Mouse (Mus musculus) retina, embryonic 14.5 days (tissue): ENCODE measurements at regions not wholly inside any gene's neighbourhood (a gene's known extent, or its start where the extent isn't known, plus 50 kb on each side); places are given as distances from the start of the nearest gene placed in this dataset.
"Not testable (repeated sequence)": the region's sequence is repeated elsewhere in the genome, so short reads cannot be mapped to it uniquely, and the experiment has no call there.

Experiments used
- DNase-seq: peaks from one replicate; pipeline ENCODE4 v3.0.0-alpha.2; 2015; ENCODE audit warnings: low spot score

GRCm38 (mm10) chr12:27977548-27978256 lies 574.5 kb downstream of the Dcdc2c start:
- peak; percentile 23 for DNase-seq

GRCm38 (mm10) chr12:27962908-27963307 lies 589.3 kb downstream of the Dcdc2c start:
- DNase-seq, result peak; percentile 5

- DNase-seq, result peak; percentile 7
These were observed 592.1 kb downstream of the Dcdc2c start for GRCm38 (mm10) chr12:27960064-27960463.

GRCm38 (mm10) chr12:27947646-27948045 lies 604.6 kb downstream of the Dcdc2c start:
- DNase-seq, result no peak

GRCm38 (mm10) chr12:27946866-27947459 lies 604.6 kb upstream of the Sox11 start:
- DNase-seq, result no peak

GRCm38 (mm10) chr12:27945411-27945810 lies 603.0 kb upstream of the Sox11 start:
- peak; percentile 36 for DNase-seq

- DNase-seq, result no peak
These were observed 598.7 kb upstream of the Sox11 start for GRCm38 (mm10) chr12:27941053-27941452.

- peak; percentile 30 for DNase-seq
These were observed 590.2 kb upstream of the Sox11 start for GRCm38 (mm10) chr12:27932382-27933140.

- peak; percentile 48 for DNase-seq
These were observed 586.1 kb upstream of the Sox11 start for GRCm38 (mm10) chr12:27928366-27928963.

- no peak for DNase-seq
These were observed 584.4 kb upstream of the Sox11 start for GRCm38 (mm10) chr12:27926730-27927129.

GRCm38 (mm10) chr12:27920607-27921006 lies 578.2 kb upstream of the Sox11 start:
- no peak for DNase-seq

- DNase-seq, result no peak
These were observed 574.1 kb upstream of the Sox11 start for GRCm38 (mm10) chr12:27916401-27916920.

- no peak for DNase-seq
These were observed 567.2 kb upstream of the Sox11 start for GRCm38 (mm10) chr12:27909417-27910100.

- not testable (repeated sequence) for DNase-seq
These were observed 554.3 kb upstream of the Sox11 start for GRCm38 (mm10) chr12:27896682-27897081.

- DNase-seq, result no peak
These were observed 539.3 kb upstream of the Sox11 start for GRCm38 (mm10) chr12:27881720-27882119.

- DNase-seq, result no peak
These were observed 524.0 kb upstream of the Sox11 start for GRCm38 (mm10) chr12:27866421-27866820.

- peak; percentile 36 for DNase-seq
These were observed 507.2 kb upstream of the Sox11 start for GRCm38 (mm10) chr12:27849537-27849936.

GRCm38 (mm10) chr12:27849099-27849498 lies 506.7 kb upstream of the Sox11 start:
- DNase-seq, result no peak

GRCm38 (mm10) chr12:27848141-27848540 lies 505.8 kb upstream of the Sox11 start:
- no peak for DNase-seq

GRCm38 (mm10) chr12:27847397-27847796 lies 505.0 kb upstream of the Sox11 start:
- DNase-seq, result no peak

GRCm38 (mm10) chr12:27844958-27845357 lies 502.6 kb upstream of the Sox11 start:
- DNase-seq, result no peak

GRCm38 (mm10) chr12:27838955-27839354 lies 496.6 kb upstream of the Sox11 start:
- DNase-seq, result no peak
